Mouse (Mus musculus): ENCODE measurements around the gene Hmcn2.
A peak's percentile ranks its signal among the peaks of the same experiment; 100 is the strongest.

Gene Hmcn2

GRCm38 (mm10) chr2:31454280-31454679 lies 140.1 kb downstream of the Hmcn2 start:
- peak; percentile 79 for DNase-seq (ENCODE audit: low read depth, low spot score)

- no peak for DNase-seq (ENCODE audit: low read depth, low spot score)
Observed at GRCm38 (mm10) chr2:31455418-31455817, 141.2 kb downstream of the Hmcn2 start.

GRCm38 (mm10) chr2:31458460-31458859 lies 144.2 kb downstream of the Hmcn2 start:
- no peak for DNase-seq (ENCODE audit: low read depth, low spot score)

- no peak for DNase-seq (ENCODE audit: low read depth, low spot score)
Observed at GRCm38 (mm10) chr2:31458989-31459936, 145.0 kb downstream of the Hmcn2 start.

GRCm38 (mm10) chr2:31460025-31460571 lies 145.9 kb downstream of the Hmcn2 start:
- DNase-seq (ENCODE audit: low read depth, low spot score) = peak; percentile 80

GRCm38 (mm10) chr2:31460920-31461319 lies 146.7 kb downstream of the Hmcn2 start:
- no peak for DNase-seq (ENCODE audit: low read depth, low spot score)

GRCm38 (mm10) chr2:31462051-31462450 lies 147.8 kb downstream of the Hmcn2 start:
- DNase-seq (ENCODE audit: low read depth, low spot score) = no peak

GRCm38 (mm10) chr2:31463253-31463652 lies 149.0 kb downstream of the Hmcn2 start:
- DNase-seq (ENCODE audit: low read depth, low spot score) = no peak

- no peak for DNase-seq (ENCODE audit: low read depth, low spot score)
Observed at GRCm38 (mm10) chr2:31463696-31464528, 149.7 kb downstream of the Hmcn2 start.

- no peak for DNase-seq (ENCODE audit: low read depth, low spot score)
Observed at GRCm38 (mm10) chr2:31464529-31464910, 150.3 kb downstream of the Hmcn2 start.

GRCm38 (mm10) chr2:31467457-31467856 lies 153.2 kb downstream of the Hmcn2 start:
- no peak for DNase-seq (ENCODE audit: low read depth, low spot score)

- DNase-seq (ENCODE audit: low read depth, low spot score) = no peak
Observed at GRCm38 (mm10) chr2:31468857-31469256, 154.6 kb downstream of the Hmcn2 start.

- DNase-seq (ENCODE audit: low read depth, low spot score) = no peak
Observed at GRCm38 (mm10) chr2:31469480-31469879, 155.3 kb downstream of the Hmcn2 start.

- DNase-seq (ENCODE audit: low read depth, low spot score) = peak; percentile 99
Observed at GRCm38 (mm10) chr2:31469931-31470682, 155.9 kb downstream of the Hmcn2 start, which contains the start of gene Ass1. Gene Ass1, plus strand, starts transcription at chr2:31470207.

GRCm38 (mm10) chr2:31470683-31471385 lies 156.6 kb downstream of the Hmcn2 start:
- DNase-seq (ENCODE audit: low read depth, low spot score) = peak; percentile 63

GRCm38 (mm10) chr2:31471611-31472010 lies 157.4 kb downstream of the Hmcn2 start:
- DNase-seq (ENCODE audit: low read depth, low spot score) = peak; percentile 75

- peak; percentile 87 for DNase-seq (ENCODE audit: low read depth, low spot score)
Observed at GRCm38 (mm10) chr2:31472406-31473065, 158.3 kb downstream of the Hmcn2 start.

- DNase-seq (ENCODE audit: low read depth, low spot score) = peak; percentile 73
Observed at GRCm38 (mm10) chr2:31473941-31474340, 159.7 kb downstream of the Hmcn2 start.

- no peak for DNase-seq (ENCODE audit: low read depth, low spot score)
Observed at GRCm38 (mm10) chr2:31474686-31475085, 160.5 kb downstream of the Hmcn2 start.
